Mouse (Mus musculus): Measurements from ENCODE around the gene Npas3.

The Npas3 gene

GRCm38 (mm10) chr12:53722156-53722555 is 473.7 kb downstream of the Npas3 start:
- no peak for DNase-seq

- no peak for DNase-seq
Measured at GRCm38 (mm10) chr12:53722718-53723698, 474.5 kb downstream of the Npas3 start.

GRCm38 (mm10) chr12:53729275-53729674 is 480.8 kb downstream of the Npas3 start:
- no peak for DNase-seq

GRCm38 (mm10) chr12:53738549-53739292 is 490.2 kb downstream of the Npas3 start:
- no peak for DNase-seq

- DNase-seq: no peak
Measured at GRCm38 (mm10) chr12:53746653-53747052, 498.2 kb downstream of the Npas3 start.

GRCm38 (mm10) chr12:53749375-53749774 is 500.9 kb downstream of the Npas3 start:
- no peak for DNase-seq

GRCm38 (mm10) chr12:53752281-53753072 is 504.0 kb downstream of the Npas3 start:
- DNase-seq: no peak

- no peak for DNase-seq
Measured at GRCm38 (mm10) chr12:53753368-53753937, 505.0 kb downstream of the Npas3 start.

GRCm38 (mm10) chr12:53754236-53754635 is 505.8 kb downstream of the Npas3 start:
- DNase-seq: no peak

GRCm38 (mm10) chr12:53757631-53758030 is 509.2 kb downstream of the Npas3 start:
- DNase-seq: no peak

- no peak for DNase-seq
Measured at GRCm38 (mm10) chr12:53758356-53758755, 509.9 kb downstream of the Npas3 start.

- DNase-seq: no peak
Measured at GRCm38 (mm10) chr12:53764143-53764542, 515.7 kb downstream of the Npas3 start.

- DNase-seq: no peak
Measured at GRCm38 (mm10) chr12:53768392-53768791, 519.9 kb downstream of the Npas3 start.

- DNase-seq: no peak
Measured at GRCm38 (mm10) chr12:53771394-53771936, 523.0 kb downstream of the Npas3 start.

- DNase-seq: no peak
Measured at GRCm38 (mm10) chr12:53781850-53782552, 533.5 kb downstream of the Npas3 start.

- no peak for DNase-seq
Measured at GRCm38 (mm10) chr12:53789501-53789900, 541.0 kb downstream of the Npas3 start.

- DNase-seq: no peak
Measured at GRCm38 (mm10) chr12:53794718-53795400, 546.4 kb downstream of the Npas3 start.

- DNase-seq: peak; percentile 26
Measured at GRCm38 (mm10) chr12:53801831-53802230, 553.4 kb downstream of the Npas3 start.

- DNase-seq: no peak
Measured at GRCm38 (mm10) chr12:53802381-53802780, 553.9 kb downstream of the Npas3 start.

- no peak for DNase-seq
Measured at GRCm38 (mm10) chr12:53810081-53810480, 561.6 kb downstream of the Npas3 start.

- DNase-seq: no peak
Measured at GRCm38 (mm10) chr12:53814291-53814690, 565.8 kb downstream of the Npas3 start.

Data from right cerebral cortex, postnatal 4 days (tissue).